Mouse (Mus musculus) kidney, adult 9 months (tissue): ENCODE results near the gene Angptl7.

Experiments
- DNase-seq: peaks from one replicate; pipeline ENCODE4 v3.0.0; 2022

Gene Angptl7

DNA sequence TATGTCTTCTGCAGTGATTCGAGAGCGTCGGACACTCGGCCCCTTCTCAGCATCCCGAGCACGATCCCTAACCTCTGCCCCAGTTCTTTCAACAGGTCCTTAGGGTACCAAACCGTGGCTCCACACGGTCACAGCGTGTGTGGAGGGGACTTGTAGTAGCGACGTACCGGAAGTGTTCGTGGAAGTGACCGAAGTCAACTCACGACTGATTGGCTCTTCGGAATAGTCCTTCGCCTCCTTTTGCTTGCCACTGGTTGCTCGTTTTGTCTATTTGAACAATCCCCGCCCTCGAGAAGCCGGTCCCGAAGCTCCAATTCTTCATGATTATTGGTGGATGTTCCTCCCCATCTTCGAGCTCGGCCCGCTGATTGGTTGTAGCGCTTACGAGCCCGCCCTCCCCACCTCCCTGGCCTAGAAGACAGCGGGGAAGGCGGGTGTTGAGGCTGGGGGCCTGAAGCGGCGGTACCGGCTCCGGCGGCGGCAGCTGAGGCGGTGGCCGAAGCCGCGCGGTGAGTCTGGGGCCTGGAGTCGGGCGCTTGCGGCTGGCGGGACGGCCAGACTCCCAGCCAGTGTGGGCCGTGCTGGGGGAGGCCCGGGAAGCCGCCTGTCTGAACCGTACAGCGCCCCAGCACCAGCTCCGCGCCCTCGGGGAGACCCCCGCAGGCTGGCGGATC is 51.9 kb downstream of the Angptl7 start, which contains the start of gene Mtor:
Gene Mtor, plus strand, starts transcription at position 433 of the 674 bp plus-strand sequence.
- DNase-seq, result peak; percentile 99
